Mouse (Mus musculus) heart, postnatal 0 days (tissue): Measurements from ENCODE around the gene Myo1g. TPM values are rescaled to one million over a fixed set of nuclear protein-coding genes. Genes with fewer than 3 reads are reported as not detected.
A peak's percentile ranks its signal among the peaks of the same experiment; 100 is the strongest.

Source experiments
- ATAC-seq: fragments of 200-750 bp; cut with Nextera tagmentation; 2 replicates; pipeline ENCODE4 v1.8.0; 2017; ENCODE audit warnings: low read depth, moderate number of reproducible peaks, moderate library complexity; ENCODE audit not compliant: insufficient read depth
- DNase-seq: peaks from one replicate; pipeline ENCODE4 v3.0.0-alpha.2; 2016; ENCODE audit warnings: low spot score
- H3K27ac ChIP-seq: fragments of 300-500 bp; sonication (generic); 2 replicates; pipeline ENCODE4 v1.5.1; 2014; ENCODE audit warnings: low read depth, mild to moderate bottlenecking
- H3K27me3 ChIP-seq: fragments of 300-500 bp; sonication (generic); 2 replicates; pipeline ENCODE4 v1.6.1; 2014; ENCODE audit warnings: low read length, mixed read lengths; ENCODE audit not compliant: control insufficient read depth, insufficient read depth
- H3K36me3 ChIP-seq: fragments of 300-500 bp; sonication (generic); replicated peaks from 2 replicates; pipeline ENCODE4 v1.6.1; 2014; ENCODE audit warnings: low read length, mixed read lengths; ENCODE audit not compliant: control insufficient read depth, insufficient read depth
- H3K4me1 ChIP-seq: fragments of 300-500 bp; sonication (generic); 2 replicates; pipeline ENCODE4 v1.6.1; 2014; ENCODE audit warnings: antibody characterized with exemption; ENCODE audit not compliant: control insufficient read depth, insufficient read depth
- H3K4me2 ChIP-seq: fragments of 300-500 bp; sonication (generic); 2 replicates; pipeline ENCODE4 v1.6.1; 2014; ENCODE audit warnings: low read depth, mild to moderate bottlenecking, low read length, moderate library complexity
- H3K4me3 ChIP-seq: fragments of 300-500 bp; sonication (generic); 2 replicates; pipeline ENCODE4 v1.5.1; 2014; ENCODE audit warnings: low read depth, low read length
- H3K9ac ChIP-seq: fragments of 300-500 bp; sonication (generic); replicated peaks from 2 replicates; pipeline ENCODE4 v1.6.1; 2014; ENCODE audit warnings: low read depth, low read length, mixed read lengths
- H3K9me3 ChIP-seq: fragments of 300-500 bp; sonication (generic); replicated peaks from 2 replicates; pipeline ENCODE4 v1.6.1; 2016; ENCODE audit warnings: low read length; ENCODE audit not compliant: control insufficient read depth
- CTCF ChIP-seq: IDR thresholded peaks from 2 replicates; pipeline ENCODE4 v1.5.1; 2016; ENCODE audit warnings: antibody characterized with exemption, control low read depth, low read depth
- EP300 ChIP-seq: IDR thresholded peaks from 2 replicates; pipeline ENCODE4 v1.6.1; 2016; ENCODE audit warnings: antibody characterized with exemption, low read depth
- WGBS: fragments of 180-500 bp; shearing (Covaris S2); extraction: QIAGEN DNeasy Blood & Tissue Kit; methylation state at CpG from one replicate; pipeline ENCODE4 v1.1.7; 2014; 5-methylcytosine and 5-hydroxymethylcytosine counted together
- polyA plus RNA-seq: library from polyadenylated mRNA; unstranded; fragments of >200 nt; fragmentation: Nextera tagmentation; extraction: Ambion mirVana; gene quantifications from 2 replicates; pipeline ENCODE4 v1.2.1, GENCODE M21; 2015
- total RNA-seq: library from RNA; depleted of rRNA; stranded (reverse); fragments of >200 nt; gene quantifications from 2 replicates; pipeline ENCODE4 v1.2.3, GENCODE M21; 2014; ENCODE audit warnings: low replicate concordance

The Myo1g gene
- total and polyA plus RNA-seq, 2 experiments from 2014 or later: 0.56 to 0.65 TPM

DNA sequence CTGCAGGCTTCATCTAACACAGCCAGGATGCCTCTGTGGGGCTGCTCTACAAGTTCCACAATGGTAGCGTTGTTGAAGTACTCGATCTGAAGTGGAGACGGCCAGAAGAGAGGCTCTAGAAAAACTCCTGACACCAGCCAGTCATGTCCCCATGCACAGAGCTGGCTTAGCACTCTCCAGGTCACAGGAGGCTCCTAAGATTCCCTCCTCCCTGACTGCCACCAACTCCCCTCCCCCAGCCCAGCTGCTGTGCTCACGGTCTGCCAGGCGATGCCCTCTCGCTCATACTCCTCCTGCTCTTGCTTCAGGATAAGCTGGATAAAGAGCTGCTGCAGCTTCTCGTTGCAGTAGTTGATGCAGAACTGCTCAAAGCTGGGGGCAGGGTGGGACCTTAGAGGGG, 5.9 kb downstream of the Myo1g start:
- H3K4me3 ChIP-seq: no peak overlapping the region
- ATAC-seq (no peak), DNase-seq (peak; percentile 14)
- H3K27me3 ChIP-seq: no peaks in the 10 kb centered on the region
- H3K4me1 ChIP-seq: no peaks in the 10 kb centered on the region
- H3K36me3 ChIP-seq: no peaks in the 10 kb centered on the region
- H3K27ac ChIP-seq: no peak overlapping the region
- no peaks in the 10 kb centered on the region for H3K9me3 ChIP-seq
- no peak overlapping the region for H3K4me2 ChIP-seq
- WGBS: 24% methylated on average over 7 of the region's 7 CpGs
- no peak for TF ChIP-seq CTCF
- TF ChIP-seq EP300: no peak
- no peak overlapping the region for H3K9ac ChIP-seq

DNA sequence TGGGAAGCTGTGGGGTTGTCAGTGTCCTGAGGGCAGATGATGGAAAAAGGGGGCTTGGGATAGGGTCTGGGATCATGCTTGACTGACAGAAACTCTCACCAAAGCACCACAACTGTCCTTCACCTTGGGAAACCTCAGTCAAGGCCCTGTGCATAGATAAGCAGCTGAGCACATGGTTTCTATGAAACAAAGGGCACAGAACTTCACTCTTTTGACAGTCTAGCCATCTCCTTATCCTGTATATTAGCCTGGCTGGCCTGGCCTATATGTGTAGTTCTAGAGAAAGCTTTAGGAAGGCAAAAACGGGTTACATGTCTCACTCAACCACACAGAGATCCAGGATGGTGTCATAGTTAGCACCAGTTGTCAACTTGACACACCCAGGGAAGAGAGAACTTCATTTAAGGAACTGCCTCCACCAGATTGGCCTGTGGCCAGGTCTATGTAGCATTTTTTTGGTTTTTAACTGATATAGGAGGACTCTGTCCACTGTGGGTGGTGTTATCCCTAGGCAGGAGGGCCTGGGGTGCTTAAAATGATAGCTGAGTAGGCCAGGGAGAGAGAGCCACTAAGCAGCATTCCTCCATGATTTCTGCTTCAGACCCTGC, 12.4 kb downstream of the Myo1g start:
- no peak for DNase-seq
- TF ChIP-seq EP300 (no peak), CTCF (no peak)
- Histone ChIP-seq H3K4me3 (no peak overlapping the region), H3K27ac (no peak overlapping the region), H3K36me3 (no peaks in the 10 kb centered on the region), H3K9me3 (no peaks in the 10 kb centered on the region), H3K4me1 (no peaks in the 10 kb centered on the region), H3K27me3 (no peaks in the 10 kb centered on the region), H3K9ac (no peak overlapping the region), H3K4me2 (no peak overlapping the region)
- ATAC-seq: no peak
- 52% methylated on average over 1 of the region's 1 CpGs for WGBS

DNA sequence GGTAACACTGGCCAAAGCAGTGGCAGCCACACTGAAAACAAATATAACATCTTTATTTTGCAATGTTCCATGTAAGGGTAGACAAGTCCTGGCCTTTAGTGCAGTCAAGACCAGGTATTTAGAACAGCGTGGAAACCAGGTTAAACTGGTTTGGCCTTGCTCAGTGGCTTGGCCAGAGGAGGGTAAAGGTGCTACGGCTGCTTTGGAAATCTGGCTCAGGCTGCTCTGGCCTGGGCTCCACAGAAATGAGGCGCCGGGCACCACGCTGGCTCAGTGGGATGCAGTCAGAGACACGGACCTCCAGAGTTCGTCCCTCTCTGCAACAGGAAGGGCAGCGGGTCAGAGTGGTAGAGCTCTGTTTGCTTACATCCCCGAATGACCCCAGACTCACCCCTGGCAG, 14.2 kb downstream of the Myo1g start:
- no peak overlapping the region for H3K9ac ChIP-seq
- WGBS: 81% methylated on average over 9 of the region's 9 CpGs
- H3K4me2 ChIP-seq: no peak overlapping the region
- no peaks in the 10 kb centered on the region for H3K36me3 ChIP-seq
- TF ChIP-seq CTCF (no peak), EP300 (no peak)
- ATAC-seq (no peak), DNase-seq (no peak)
- no peaks in the 10 kb centered on the region for H3K27me3 ChIP-seq
- no peaks in the 10 kb centered on the region for H3K4me1 ChIP-seq
- no peak overlapping the region for H3K4me3 ChIP-seq
- H3K27ac ChIP-seq: no peak overlapping the region
- no peaks in the 10 kb centered on the region for H3K9me3 ChIP-seq

DNA sequence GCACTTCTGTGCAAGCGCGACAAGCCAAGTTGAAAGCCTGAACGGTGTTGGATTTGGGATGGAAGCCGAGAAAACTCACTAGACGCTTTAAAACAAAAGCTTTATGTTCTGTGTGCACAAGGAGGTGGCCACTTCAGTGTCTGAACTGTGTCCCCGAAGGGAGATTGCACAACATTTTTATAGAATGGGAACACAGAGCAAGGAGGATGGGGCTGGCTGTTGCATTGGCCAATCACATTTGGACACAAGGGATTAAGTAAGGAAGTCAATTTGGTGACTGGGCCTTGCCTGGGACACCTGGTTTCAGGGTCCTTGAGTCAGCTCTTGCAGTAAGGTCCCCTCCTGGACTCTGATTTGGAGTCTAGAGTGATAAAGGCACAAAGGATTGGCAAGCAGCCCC, 16.1 kb downstream of the Myo1g start:
- Histone ChIP-seq H3K4me2 (no peak overlapping the region), H3K9ac (no peak overlapping the region), H3K4me1 (no peaks in the 10 kb centered on the region), H3K27me3 (no peaks in the 10 kb centered on the region), H3K9me3 (no peaks in the 10 kb centered on the region), H3K36me3 (no peaks in the 10 kb centered on the region), H3K4me3 (no peak overlapping the region), H3K27ac (no peak overlapping the region)
- no peak for ATAC-seq
- no peak for DNase-seq
- TF ChIP-seq CTCF (no peak), EP300 (no peak)
- 76% methylated on average over 6 of the region's 6 CpGs for WGBS

DNA sequence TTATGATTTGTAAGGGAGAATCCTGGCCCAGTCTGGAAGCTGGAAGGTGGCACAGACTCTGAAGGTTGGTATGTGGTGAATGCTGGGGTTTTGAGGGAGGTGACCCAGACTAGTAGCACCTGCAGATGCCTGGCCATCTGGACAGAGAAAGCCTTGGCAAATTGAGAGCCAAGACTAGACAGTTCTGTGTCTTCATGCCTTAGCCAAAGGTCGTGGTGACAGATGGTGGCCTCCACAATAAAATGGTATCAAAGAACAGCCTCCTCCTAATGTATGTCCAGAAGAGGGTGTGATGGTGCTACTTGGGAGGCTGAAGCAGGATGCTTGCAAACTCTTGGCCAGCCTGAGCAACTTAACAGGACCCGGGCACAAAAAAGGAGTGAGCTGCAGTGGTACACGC, 16.5 kb downstream of the Myo1g start:
- DNase-seq (no peak), ATAC-seq (no peak)
- Histone ChIP-seq H3K4me2 (no peak overlapping the region), H3K9me3 (no peaks in the 10 kb centered on the region), H3K27me3 (no peaks in the 10 kb centered on the region), H3K4me1 (no peaks in the 10 kb centered on the region), H3K27ac (no peak overlapping the region), H3K36me3 (no peaks in the 10 kb centered on the region), H3K4me3 (no peak overlapping the region), H3K9ac (no peak overlapping the region)
- 61% methylated on average over 3 of the region's 3 CpGs for WGBS
- TF ChIP-seq EP300 (no peak), CTCF (no peak)

DNA sequence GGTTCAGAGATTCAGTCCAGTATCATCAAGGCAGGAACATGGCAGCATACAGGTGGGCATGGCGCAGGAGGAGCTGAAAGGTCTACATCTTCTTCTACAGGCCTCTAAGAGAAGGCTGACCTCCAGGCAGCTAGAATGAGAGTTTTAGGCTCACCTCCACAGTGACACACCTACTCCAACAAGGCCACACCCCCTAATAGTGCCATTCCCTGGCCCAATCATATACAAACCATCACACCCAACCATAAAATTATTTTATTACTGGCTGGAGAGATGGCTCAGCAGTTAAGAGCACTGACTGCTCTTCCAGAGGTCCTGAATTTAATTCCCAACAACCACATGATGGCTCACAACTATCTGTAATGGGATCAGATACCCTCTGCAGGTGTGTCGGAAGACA, 18.3 kb downstream of the Myo1g start:
- H3K27me3 ChIP-seq: no peaks in the 10 kb centered on the region
- no peaks in the 10 kb centered on the region for H3K4me1 ChIP-seq
- H3K36me3 ChIP-seq: no peaks in the 10 kb centered on the region
- no peak overlapping the region for H3K9ac ChIP-seq
- no peak for DNase-seq
- no peak overlapping the region for H3K4me2 ChIP-seq
- TF ChIP-seq EP300 (no peak), CTCF (no peak)
- ATAC-seq: no peak
- WGBS: 88% methylated on average over 2 of the region's 2 CpGs
- H3K9me3 ChIP-seq: no peaks in the 10 kb centered on the region
- no peak overlapping the region for H3K27ac ChIP-seq
- H3K4me3 ChIP-seq: no peak overlapping the region
